Mouse (Mus musculus) embryo, embryonic 11.5 days (tissue): ENCODE data around the gene Celsr1.

ENCODE experiments used
- DNase-seq: peaks from one replicate; pipeline ENCODE4 v3.0.0-alpha.2; 2012; ENCODE audit warnings: low read depth, low spot score

The Celsr1 gene

GRCm38 (mm10) chr15:85994906-85995608, 38.5 kb downstream of the Celsr1 start:
- no peak for DNase-seq

GRCm38 (mm10) chr15:85993931-85994583, 39.5 kb downstream of the Celsr1 start:
- DNase-seq, result no peak

GRCm38 (mm10) chr15:85993386-85993785, 40.2 kb downstream of the Celsr1 start:
- no peak for DNase-seq

DNA sequence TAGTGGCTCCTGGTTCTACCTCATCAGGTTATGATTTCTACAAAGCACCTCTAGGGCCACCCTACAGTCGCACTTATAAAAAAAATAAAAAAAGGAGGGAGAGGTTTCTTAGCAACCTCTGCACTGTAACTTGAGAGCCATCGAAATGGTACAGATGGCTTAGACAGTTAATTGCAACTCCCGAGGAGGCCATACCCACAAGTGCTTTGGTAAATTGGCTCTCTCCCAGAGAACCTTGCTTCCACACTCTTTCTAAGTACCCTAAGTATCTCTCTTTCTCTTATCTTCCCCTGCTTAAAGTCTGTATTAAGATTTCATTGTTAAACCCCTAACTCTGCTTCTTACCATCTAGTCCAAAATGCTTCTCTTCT, 41.5 kb downstream of the Celsr1 start:
- no peak for DNase-seq

DNA sequence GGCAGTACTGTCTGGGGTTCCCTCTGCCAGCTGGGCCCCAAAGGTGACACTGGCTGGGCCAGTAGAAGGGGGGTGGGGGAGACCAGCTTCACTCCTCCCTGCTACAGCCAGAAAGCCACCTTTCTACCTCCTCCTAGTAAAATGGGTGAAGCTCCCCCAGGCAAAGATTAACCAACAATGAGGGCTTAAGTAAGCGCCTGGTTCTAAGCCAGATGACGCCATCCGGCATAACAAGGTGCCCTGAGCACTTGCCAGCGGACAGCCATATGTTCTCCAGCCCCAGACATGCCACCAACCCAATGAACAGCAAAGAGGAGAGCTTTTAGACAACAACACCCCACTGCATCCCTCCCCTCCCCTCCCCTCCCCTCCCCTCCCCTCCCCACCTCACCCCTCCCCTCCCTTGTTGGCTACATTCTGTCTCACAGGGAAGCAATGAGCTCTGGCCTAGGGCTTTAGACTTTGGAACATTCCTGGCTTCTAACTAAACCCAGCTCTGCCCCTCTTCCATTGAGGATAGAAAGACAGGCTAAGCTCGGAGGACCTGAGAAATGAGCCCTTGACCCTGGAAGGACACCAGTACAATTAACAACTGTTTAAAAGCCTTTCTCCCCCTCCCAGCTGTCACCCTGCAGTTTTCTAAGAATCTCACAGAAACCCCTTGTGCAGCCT, 42.0 kb downstream of the Celsr1 start:
- no peak for DNase-seq

DNA sequence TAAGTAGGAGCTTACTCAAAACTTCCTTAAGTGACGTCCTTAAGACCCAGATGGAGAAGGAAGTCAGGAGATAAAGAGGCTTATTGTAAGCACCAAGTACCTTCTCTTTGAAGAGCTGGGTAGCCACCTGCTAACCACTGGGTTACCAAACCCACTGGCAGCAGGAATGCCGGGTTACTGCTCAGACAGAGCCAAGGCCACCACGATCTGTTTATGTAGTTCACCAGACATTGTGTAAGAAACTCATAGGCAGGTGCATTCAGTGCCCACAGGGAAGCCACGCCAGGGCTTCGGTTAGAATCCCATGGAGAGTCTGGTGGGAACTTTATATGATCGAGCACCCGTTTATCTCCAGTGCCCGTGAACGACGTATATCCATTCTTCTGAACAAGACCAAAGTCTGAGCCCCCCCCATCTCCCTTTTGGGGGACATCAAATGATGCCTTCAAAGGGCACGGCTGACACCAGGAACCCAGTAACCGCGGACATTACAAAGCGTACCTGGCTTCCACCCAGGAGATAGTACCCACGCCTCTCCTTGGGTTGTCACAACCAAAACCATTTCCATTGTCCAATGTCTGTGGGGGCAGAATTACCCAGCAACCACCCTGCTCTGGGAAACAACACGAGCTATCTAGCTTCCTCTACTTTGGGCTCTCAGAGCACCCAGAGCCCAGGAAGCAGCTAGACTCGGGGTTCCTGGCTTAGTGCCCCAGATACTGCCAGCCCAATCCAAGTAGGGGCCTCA, 42.7 kb downstream of the Celsr1 start:
- DNase-seq, result no peak

- DNase-seq, result no peak
Measured at GRCm38 (mm10) chr15:85987896-85988295, 45.7 kb downstream of the Celsr1 start.

- DNase-seq, result no peak
Measured at GRCm38 (mm10) chr15:85986170-85986569, 47.4 kb downstream of the Celsr1 start.

DNA sequence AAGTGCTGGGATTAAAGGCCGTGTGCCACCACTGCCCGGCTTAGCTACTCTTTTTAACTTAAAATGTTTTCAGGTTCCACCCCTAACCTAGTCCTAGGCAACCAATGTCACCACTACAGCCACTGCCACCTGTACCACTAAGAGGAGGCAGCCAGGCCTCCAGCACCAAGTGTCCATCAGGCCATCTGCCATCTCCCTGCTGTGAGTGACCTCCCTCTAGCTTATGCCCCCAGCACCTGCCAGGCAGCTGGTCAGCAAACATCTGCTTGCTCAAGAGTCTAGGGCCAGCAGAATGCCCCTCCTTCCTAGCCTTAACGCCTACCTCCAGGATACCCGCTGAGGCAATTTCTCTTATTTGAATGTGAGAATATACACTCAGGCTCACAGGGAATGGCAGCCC, 48.0 kb downstream of the Celsr1 start:
- no peak for DNase-seq

DNA sequence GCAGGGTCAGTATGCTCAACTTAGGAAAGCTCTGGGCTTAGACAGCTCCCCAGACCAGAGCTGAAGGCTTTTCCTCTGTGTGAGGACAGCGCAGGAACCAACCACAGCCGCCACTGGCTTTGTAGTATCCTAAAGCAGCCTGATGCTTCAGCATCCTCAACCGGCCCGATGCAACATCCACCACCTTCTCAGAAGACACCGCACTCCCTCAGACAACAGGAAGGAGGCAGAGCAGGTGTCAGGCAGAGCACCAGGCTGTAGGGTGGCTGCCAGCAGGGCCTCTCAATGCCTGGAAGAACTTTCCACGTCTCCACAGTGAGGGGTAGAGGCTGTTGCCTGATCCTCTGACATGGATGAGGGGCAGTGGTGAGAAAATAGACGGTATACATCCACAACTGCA, 50.4 kb downstream of the Celsr1 start:
- no peak for DNase-seq

DNA sequence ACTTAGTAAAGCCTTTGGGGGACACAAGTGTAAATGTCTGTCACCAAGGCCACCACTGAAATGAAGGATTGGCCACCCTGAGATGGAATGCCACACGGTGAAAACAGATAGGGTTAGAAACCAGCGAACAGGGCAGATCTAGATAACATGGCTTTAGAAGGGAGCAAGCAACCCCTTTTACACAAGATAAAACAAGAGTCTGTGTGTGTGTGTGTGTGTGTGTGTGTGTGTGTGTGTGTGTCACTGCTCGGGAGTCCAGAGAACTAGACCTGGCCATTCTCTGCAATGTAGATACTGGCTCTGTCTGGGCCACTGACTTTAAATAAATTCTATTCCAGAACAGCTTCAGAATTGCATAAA, 51.2 kb downstream of the Celsr1 start:
- no peak for DNase-seq

DNA sequence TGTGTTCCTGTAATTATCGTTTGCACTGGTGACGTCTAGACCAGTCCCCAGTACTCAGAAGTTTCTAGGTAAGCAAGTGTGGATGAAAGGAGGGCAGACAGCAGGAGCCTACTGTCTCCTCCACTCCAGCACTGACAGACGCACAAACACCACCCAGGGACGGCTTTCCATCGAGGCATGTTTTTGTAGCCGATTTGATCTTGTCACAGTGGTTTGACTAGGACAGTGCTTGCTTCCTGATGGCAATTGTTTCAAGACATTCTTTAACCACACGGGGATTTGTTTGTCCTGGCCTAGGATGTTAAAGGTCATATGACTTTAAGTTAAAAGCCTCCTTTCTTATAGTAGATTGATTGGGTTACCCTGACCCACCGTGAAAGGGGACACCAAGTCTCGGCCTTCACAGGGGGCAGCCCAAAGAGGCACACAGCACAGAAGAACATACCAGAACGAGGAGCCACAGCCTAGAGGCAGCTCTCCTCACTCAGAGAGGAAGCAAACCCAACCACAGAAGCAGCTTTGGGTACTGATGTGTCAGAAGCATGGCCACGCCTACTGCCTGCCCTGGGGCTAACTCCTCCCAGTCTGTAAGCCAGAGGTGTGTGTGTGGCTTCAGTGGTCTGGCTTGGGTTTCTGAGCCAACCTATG, 51.7 kb downstream of the Celsr1 start:
- no peak for DNase-seq

DNA sequence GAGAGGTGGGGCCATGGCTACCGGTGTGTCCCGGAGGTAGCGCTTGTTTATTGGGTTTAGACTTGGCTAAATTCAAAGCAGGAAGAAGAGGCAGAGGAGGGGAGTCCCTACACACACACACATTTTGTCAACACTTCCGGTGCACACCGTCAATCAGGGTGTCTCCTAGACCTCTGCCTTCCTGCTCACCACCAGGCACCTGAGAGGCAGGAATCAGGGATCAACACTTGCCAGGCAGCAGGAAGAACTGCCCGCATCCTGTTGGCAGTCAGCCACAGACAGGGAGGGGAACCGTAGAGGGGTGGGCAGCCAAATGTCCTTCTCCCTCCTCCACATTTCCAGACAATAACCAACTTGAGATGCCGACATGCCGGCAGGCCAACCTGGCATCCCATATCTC, 56.5 kb downstream of the Celsr1 start:
- DNase-seq, result no peak

- no peak for DNase-seq
Measured at GRCm38 (mm10) chr15:85975746-85976145, 57.8 kb downstream of the Celsr1 start.

GRCm38 (mm10) chr15:85971596-85971995, 62.0 kb downstream of the Celsr1 start:
- no peak for DNase-seq

- DNase-seq, result no peak
Measured at GRCm38 (mm10) chr15:85970441-85970840, 63.1 kb downstream of the Celsr1 start.

DNA sequence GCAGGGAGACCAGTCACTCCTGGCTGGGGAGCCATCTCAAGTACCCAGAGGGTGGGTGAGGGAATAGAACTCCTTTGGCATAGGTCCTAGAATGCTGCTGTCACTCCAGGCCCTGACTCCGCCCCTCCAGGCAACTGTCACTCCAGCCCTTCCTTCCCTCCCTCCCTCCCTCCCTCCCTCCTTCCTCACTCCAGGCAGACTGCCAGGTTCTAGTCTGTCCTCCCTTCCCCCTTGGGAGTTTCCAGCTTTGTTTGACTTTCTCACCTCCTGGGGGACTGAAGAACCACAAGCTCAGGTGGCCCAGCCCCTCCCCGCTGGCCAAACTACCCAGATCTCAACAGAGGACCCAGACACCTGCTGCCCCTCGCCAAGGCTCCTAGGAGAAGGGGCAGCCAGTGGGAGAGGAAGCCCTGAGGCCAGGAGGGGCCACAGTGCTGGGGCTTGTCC, 63.8 kb downstream of the Celsr1 start:
- no peak for DNase-seq

DNA sequence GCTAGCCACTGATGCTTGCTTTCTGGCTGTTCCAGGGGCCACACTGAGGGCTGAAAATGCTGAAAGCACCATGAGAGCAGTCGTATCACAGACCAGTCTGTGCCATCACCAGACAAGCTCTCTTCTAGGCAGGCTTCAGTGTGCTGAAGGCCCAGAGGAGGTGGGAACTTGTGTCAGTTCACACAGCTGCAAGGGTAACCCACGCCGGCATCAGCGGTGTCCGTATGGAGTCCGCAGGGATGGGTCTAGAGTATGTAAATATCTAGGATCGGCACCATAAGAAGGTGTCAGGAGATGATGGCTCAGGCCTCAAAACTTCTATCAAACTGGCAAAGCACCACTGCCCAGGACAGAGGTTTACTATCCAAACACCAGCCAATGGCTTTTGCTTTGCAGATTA, 64.3 kb downstream of the Celsr1 start:
- no peak for DNase-seq

GRCm38 (mm10) chr15:85966032-85966431, 67.5 kb downstream of the Celsr1 start:
- DNase-seq, result no peak

GRCm38 (mm10) chr15:85963279-85963840, 70.2 kb downstream of the Celsr1 start:
- no peak for DNase-seq

- DNase-seq, result no peak
Measured at GRCm38 (mm10) chr15:85962691-85963090, 70.9 kb downstream of the Celsr1 start.
